Mouse (Mus musculus): ENCODE results near the gene Itgb6.

DNA sequence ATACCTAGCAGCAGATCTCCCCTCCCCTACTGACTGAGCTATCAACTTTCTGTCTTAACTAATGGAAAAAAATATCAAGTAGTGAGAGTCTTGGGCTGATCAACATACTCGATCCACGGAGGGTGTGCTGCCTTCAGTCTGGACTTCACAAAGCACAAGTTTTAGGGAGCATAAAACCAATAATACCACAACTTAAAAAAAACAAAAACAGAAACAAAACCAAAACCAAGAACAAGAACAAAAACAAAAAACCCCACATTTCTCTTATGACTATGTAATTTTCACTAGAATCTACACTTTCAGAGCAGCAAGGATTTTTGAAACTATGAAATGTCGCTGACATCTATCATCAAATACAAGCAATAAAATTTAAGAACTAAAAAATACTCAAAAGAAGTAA lies 28.1 kb upstream of the Itgb6 start:
- no peak for TF ChIP-seq CTCF (IDR thresholded peaks at IDR 0.05; ENCODE audit: control insufficient read depth, insufficient read depth, insufficient replicate concordance, low read depth, low read length)
- TF ChIP-seq POLR2A (IDR thresholded peaks at IDR 0.05; ENCODE audit: control insufficient read depth, low read depth, low read length), result no peak
